Mouse (Mus musculus): ENCODE results near the gene Krt4. TPM values are rescaled to one million over a fixed set of nuclear protein-coding genes. Genes with fewer than 3 reads are reported as not detected.

Krt4 gene
- total and polyA plus RNA-seq, 2 experiments from 2014 or later = 5.4 TPM; not detected in 1

DNA sequence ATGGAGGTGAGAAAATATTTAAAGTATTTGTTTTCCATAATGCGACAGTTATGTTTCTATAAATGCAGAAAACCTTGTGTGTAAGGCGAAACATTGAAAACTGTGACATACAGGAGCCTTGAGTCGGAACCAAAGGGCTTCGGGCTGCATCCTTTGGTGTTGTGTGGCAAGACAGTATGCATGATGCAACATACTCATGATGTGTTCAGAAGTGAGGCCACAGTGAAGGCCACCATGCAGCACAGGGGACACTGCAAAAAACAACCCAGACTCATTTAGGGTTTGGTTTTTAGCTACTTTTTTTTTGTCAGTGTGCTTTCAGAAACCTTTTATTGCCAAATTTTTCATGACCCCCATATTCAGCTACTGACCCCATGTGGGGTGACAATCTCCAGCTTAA lies 29.3 kb downstream of the Krt4 start:
- WGBS = 86% methylated on average over 4 of the region's 4 CpGs
- TF ChIP-seq CTCF (IDR thresholded peaks at IDR 0.05; ENCODE audit: low read depth) = no peak
- Histone ChIP-seq H3K27ac (ENCODE audit: low read depth) (no peak overlapping the region), H3K4me3 (ENCODE audit: low read depth, low read length) (no peak overlapping the region), H3K36me3 (replicated peaks; ENCODE audit: control insufficient read depth, insufficient read depth, low read length) (no peaks in the 10 kb centered on the region), H3K9ac (replicated peaks; ENCODE audit: low read depth, low read length) (no peak overlapping the region), H3K9me3 (replicated peaks; ENCODE audit: control insufficient read depth, low read length) (no peaks in the 10 kb centered on the region), H3K4me1 (ENCODE audit: control insufficient read depth, insufficient read depth) (no peaks in the 10 kb centered on the region), H3K4me2 (ENCODE audit: low read depth, low read length) (no peak overlapping the region), H3K27me3 (ENCODE audit: control insufficient read depth, insufficient read depth, low read length) (no peaks in the 10 kb centered on the region)
- DNase-seq (ENCODE audit: low spot score) (no peak), ATAC-seq (ENCODE audit: insufficient read depth, low read depth) (no peak)

DNA sequence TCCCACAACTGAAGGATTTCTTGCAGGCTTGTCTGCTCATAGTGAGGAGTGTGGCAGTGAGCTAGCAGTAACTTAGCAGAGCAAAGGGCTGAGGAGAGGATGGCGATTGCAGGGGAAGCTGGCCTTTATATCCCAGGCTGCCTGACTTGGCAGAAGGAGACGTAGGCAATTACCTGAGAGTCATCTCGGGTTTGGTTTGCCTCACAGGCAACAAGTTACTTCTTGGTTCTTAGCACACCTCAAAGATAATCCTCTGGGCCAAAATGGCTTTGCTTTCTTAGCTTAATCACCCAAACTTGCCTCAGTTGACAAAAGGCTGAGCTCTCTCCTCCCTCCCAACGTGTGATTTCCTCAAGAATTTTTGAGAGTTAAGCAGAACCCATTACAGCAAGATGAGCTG lies 31.7 kb downstream of the Krt4 start, which contains the start of gene Krt76:
Gene Krt76 (minus strand): TSS at position 101 of the 400 bp plus-strand sequence.
- H3K27me3 ChIP-seq (ENCODE audit: control insufficient read depth, insufficient read depth, low read length) = no peaks in the 10 kb centered on the region
- no peak within 1 kb of the TSS for H3K4me3 ChIP-seq (ENCODE audit: low read depth, low read length)
- DNase-seq (ENCODE audit: low spot score) = no peak
- no peaks in the 10 kb centered on the region for H3K9me3 ChIP-seq (replicated peaks; ENCODE audit: control insufficient read depth, low read length)
- H3K9ac ChIP-seq (replicated peaks; ENCODE audit: low read depth, low read length) = no peak within 1 kb of the TSS
- 55% methylated on average over 4 of the region's 4 CpGs for WGBS
- H3K27ac ChIP-seq (ENCODE audit: low read depth) = no peak within 1 kb of the TSS
- H3K4me2 ChIP-seq (ENCODE audit: low read depth, low read length) = no peak within 1 kb of the TSS
- ATAC-seq (ENCODE audit: insufficient read depth, low read depth) = no peak
- H3K4me1 ChIP-seq (ENCODE audit: control insufficient read depth, insufficient read depth) = no peaks in the 10 kb centered on the region
- TF ChIP-seq CTCF (IDR thresholded peaks at IDR 0.05; ENCODE audit: low read depth) (no peak), EP300 (IDR thresholded peaks at IDR 0.05; ENCODE audit: low read depth) (no peak)
- H3K36me3 ChIP-seq (replicated peaks; ENCODE audit: control insufficient read depth, insufficient read depth, low read length) = no peaks in the 10 kb centered on the region

DNA sequence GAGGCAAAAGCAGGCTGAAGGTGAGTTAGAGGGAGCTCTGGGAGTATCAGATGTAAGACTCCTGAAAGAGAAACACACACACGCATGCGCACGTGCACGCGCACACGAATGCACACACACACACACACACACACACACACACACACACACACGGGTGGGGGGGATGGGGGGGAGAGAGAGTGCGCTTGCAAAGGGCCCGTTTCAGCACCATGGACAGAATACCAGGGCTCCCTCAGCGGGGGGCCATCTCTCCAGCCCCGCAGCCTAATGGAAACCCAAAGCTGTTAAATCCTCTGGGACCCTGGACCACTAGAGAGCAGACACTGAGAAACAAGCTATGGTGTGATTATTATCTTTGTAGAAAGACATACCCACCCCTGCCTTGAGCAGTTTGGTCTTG lies 44.8 kb downstream of the Krt4 start:
- peaks cover 15% of the 10 kb centered on the region; the same call in 1 of the 2 replicates for H3K27me3 ChIP-seq (ENCODE audit: control insufficient read depth, insufficient read depth, low read length)
- DNase-seq (ENCODE audit: low spot score) = no peak
- H3K4me1 ChIP-seq (ENCODE audit: control insufficient read depth, insufficient read depth) = no peaks in the 10 kb centered on the region

DNA sequence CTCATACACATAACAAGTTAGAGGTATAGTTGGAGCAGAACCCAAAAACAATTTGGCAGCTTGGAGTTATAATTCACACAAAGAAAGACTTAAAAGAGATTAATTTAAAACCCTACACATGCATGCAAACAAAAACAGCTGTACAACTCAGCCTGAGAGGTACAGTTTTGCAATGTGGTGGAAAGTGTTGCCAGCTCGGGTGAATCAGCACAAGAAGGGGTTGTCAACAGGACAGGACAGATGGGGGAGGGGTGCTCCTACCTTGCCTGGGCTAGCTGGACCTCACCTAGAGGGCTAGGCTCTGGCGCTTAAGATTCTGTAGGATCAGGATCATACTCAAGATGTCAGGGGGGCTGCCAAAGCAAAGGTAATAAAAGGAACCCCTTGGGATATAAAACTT lies 46.5 kb downstream of the Krt4 start:
- H3K4me3 ChIP-seq (ENCODE audit: low read depth, low read length) = no peak overlapping the region
- H3K9ac ChIP-seq (replicated peaks; ENCODE audit: low read depth, low read length) = no peak overlapping the region
- no peak for ATAC-seq (ENCODE audit: insufficient read depth, low read depth)
- no peak overlapping the region for H3K27ac ChIP-seq (ENCODE audit: low read depth)
- TF ChIP-seq EP300 (IDR thresholded peaks at IDR 0.05; ENCODE audit: low read depth) (no peak), CTCF (IDR thresholded peaks at IDR 0.05; ENCODE audit: low read depth) (no peak)
- no peaks in the 10 kb centered on the region for H3K36me3 ChIP-seq (replicated peaks; ENCODE audit: control insufficient read depth, insufficient read depth, low read length)
- H3K27me3 ChIP-seq (ENCODE audit: control insufficient read depth, insufficient read depth, low read length) = peaks cover 14% of the 10 kb centered on the region; the same call in 1 of the 2 replicates
- DNase-seq (ENCODE audit: low spot score) = no peak
- WGBS = 51% methylated on average over 2 of the region's 2 CpGs
- H3K4me1 ChIP-seq (ENCODE audit: control insufficient read depth, insufficient read depth) = no peaks in the 10 kb centered on the region
- no peaks in the 10 kb centered on the region for H3K9me3 ChIP-seq (replicated peaks; ENCODE audit: control insufficient read depth, low read length)
- H3K4me2 ChIP-seq (ENCODE audit: low read depth, low read length) = no peak overlapping the region

More for the DNA sequence above, 44.8 kb downstream of the Krt4 start:
- Histone ChIP-seq H3K4me2 (ENCODE audit: low read depth, low read length) (no peak overlapping the region), H3K9me3 (replicated peaks; ENCODE audit: control insufficient read depth, low read length) (no peaks in the 10 kb centered on the region), H3K27ac (ENCODE audit: low read depth) (no peak overlapping the region), H3K9ac (replicated peaks; ENCODE audit: low read depth, low read length) (no peak overlapping the region), H3K36me3 (replicated peaks; ENCODE audit: control insufficient read depth, insufficient read depth, low read length) (no peaks in the 10 kb centered on the region), H3K4me3 (ENCODE audit: low read depth, low read length) (no peak overlapping the region)
- ATAC-seq (ENCODE audit: insufficient read depth, low read depth) = no peak
- TF ChIP-seq CTCF (IDR thresholded peaks at IDR 0.05; ENCODE audit: low read depth) = no peak
- TF ChIP-seq EP300 (IDR thresholded peaks at IDR 0.05; ENCODE audit: low read depth) = no peak
- WGBS = 12% methylated on average over 11 of the region's 11 CpGs

DNA sequence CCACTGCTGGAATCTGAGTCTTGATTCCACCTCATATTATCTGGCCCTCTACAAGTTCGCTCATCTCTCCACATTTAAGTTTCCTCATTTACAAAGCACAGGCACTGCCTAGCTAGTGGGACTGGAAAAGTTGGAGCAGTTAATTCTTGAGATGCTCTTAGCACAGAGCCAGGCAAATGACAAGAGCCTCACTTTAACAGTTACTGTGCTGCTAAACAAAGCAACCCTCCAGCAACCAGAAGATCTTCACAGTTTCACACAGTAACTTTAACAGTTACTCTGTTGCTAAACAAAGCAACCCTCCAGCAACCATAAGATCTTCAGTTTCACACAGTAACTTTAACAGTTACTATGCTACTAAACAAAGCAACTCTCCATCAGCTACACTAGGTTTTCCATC lies 50.2 kb downstream of the Krt4 start:
- Histone ChIP-seq H3K9me3 (replicated peaks; ENCODE audit: control insufficient read depth, low read length) (no peaks in the 10 kb centered on the region), H3K4me3 (ENCODE audit: low read depth, low read length) (no peak overlapping the region), H3K4me2 (ENCODE audit: low read depth, low read length) (no peak overlapping the region), H3K36me3 (replicated peaks; ENCODE audit: control insufficient read depth, insufficient read depth, low read length) (no peaks in the 10 kb centered on the region), H3K9ac (replicated peaks; ENCODE audit: low read depth, low read length) (no peak overlapping the region), H3K27me3 (ENCODE audit: control insufficient read depth, insufficient read depth, low read length) (peaks cover 15% of the 10 kb centered on the region; the same call in 1 of the 2 replicates), H3K4me1 (ENCODE audit: control insufficient read depth, insufficient read depth) (no peaks in the 10 kb centered on the region), H3K27ac (ENCODE audit: low read depth) (no peak overlapping the region)
- WGBS = 67% methylated on average over 1 of the region's 1 CpGs
- DNase-seq (ENCODE audit: low spot score) (no peak), ATAC-seq (ENCODE audit: insufficient read depth, low read depth) (no peak)
- TF ChIP-seq CTCF (IDR thresholded peaks at IDR 0.05; ENCODE audit: low read depth) = no peak
- no peak for TF ChIP-seq EP300 (IDR thresholded peaks at IDR 0.05; ENCODE audit: low read depth)

DNA sequence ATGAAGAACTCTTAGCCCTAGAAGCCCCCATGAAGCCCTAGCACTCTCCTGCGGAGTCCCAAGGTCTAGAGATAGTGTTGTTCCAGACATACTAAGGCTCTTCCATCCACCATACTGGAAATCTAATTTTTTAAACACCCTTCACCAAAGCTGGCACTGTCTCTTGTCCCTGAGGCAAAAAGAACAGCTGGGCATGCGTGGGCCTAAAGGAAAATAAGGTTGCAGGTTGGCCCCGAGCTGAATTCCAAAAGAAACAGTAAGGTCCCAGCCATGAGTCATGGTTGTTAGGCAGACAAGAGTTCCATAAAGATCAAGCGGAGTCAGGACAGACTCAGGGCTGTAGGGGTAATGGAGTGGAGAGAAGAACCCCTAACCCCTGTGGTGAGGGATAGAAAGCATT lies 51.3 kb downstream of the Krt4 start:
- no peak for TF ChIP-seq EP300 (IDR thresholded peaks at IDR 0.05; ENCODE audit: low read depth)
- WGBS = 69% methylated on average over 4 of the region's 4 CpGs
- Histone ChIP-seq H3K27me3 (ENCODE audit: control insufficient read depth, insufficient read depth, low read length) (peaks cover 22% of the 10 kb centered on the region; the same call in 1 of the 2 replicates), H3K36me3 (replicated peaks; ENCODE audit: control insufficient read depth, insufficient read depth, low read length) (no peaks in the 10 kb centered on the region), H3K9me3 (replicated peaks; ENCODE audit: control insufficient read depth, low read length) (no peaks in the 10 kb centered on the region), H3K4me3 (ENCODE audit: low read depth, low read length) (no peak overlapping the region), H3K4me2 (ENCODE audit: low read depth, low read length) (no peak overlapping the region), H3K27ac (ENCODE audit: low read depth) (no peak overlapping the region), H3K9ac (replicated peaks; ENCODE audit: low read depth, low read length) (no peak overlapping the region), H3K4me1 (ENCODE audit: control insufficient read depth, insufficient read depth) (no peaks in the 10 kb centered on the region)
- DNase-seq (ENCODE audit: low spot score) (no peak), ATAC-seq (ENCODE audit: insufficient read depth, low read depth) (no peak)

Data from heart, postnatal 0 days (tissue).